Mouse (Mus musculus): ENCODE results near the gene Trmt112.

Gene Trmt112

DNA sequence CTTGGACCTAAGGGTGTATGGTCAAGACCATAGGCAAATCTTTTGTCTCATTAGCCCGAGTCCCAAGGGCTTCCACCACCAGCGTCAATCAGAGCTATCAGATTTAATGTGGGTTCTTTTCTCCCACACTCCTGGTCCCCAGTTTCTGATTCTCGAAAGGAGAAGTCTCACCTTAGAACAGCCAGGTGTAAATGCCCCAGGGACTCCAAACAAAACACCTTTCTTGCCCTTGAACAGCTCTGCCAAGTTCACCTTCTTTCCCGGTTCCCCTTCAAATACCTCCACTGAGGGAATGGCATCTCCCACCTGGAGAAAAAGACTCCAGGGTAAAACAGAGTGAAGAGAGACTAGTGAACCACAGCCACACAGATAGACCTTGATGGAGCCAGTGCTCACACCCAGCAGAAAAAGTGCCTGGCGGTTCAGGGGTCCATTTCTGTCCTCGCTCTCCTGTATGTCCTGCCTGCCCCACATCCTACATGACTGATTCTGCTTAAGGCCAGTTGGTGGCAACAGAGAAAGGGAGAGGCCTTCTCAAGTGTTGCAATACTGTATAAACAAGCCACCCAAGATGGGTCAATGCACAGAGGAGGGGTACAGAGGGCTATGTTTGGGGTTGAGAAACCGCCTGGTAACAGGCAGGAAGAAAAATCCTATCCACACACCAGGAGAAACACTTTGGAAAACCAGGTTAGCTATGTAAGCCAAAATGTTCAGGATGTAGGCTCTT, 1.5 kb upstream of the Trmt112 start:
- no peak for DNase-seq (ENCODE audit: low read depth, low spot score)

DNA sequence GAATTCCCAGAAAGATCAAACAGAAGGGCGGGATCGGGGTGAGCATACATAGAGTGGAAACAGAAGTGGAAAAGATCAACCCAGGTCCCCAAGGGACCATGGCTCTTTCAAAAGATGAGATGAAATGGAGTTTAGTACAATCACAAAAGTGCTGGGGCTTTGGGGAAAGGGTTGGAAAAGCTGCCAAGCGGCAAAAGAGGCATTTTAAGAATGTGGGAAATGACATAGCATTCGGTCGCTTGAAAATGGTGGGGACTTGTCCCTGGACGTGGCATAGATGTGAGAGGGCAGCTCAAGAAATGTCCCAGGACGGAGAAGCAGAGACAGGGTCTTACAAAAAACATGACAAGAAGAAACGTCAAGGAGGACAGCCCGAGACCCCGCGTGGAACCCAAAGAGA, 477 bp upstream of the Trmt112 start:
- DNase-seq (ENCODE audit: low read depth, low spot score), result no peak

DNA sequence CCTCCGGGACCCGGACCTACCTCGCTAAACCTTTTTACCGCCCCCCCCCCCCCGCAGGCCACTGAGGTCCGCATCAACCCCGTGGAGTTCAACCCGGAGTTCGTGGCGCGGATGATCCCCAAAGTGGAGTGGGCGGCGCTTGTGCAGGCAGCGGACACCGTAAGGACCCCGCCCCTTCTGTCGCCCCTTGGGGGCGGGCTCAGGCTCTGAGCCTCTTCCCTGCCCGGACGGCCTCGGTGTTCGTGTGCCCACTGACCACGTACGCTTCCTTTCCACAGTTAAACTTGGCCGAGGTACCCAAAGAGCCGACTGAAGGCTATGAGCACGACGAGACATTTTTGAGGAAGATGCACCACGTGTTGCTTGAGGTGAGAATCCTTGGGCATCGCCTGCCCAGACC, 808 bp downstream of the Trmt112 start:
- peak; percentile 58 for DNase-seq (ENCODE audit: low read depth, low spot score)

DNA sequence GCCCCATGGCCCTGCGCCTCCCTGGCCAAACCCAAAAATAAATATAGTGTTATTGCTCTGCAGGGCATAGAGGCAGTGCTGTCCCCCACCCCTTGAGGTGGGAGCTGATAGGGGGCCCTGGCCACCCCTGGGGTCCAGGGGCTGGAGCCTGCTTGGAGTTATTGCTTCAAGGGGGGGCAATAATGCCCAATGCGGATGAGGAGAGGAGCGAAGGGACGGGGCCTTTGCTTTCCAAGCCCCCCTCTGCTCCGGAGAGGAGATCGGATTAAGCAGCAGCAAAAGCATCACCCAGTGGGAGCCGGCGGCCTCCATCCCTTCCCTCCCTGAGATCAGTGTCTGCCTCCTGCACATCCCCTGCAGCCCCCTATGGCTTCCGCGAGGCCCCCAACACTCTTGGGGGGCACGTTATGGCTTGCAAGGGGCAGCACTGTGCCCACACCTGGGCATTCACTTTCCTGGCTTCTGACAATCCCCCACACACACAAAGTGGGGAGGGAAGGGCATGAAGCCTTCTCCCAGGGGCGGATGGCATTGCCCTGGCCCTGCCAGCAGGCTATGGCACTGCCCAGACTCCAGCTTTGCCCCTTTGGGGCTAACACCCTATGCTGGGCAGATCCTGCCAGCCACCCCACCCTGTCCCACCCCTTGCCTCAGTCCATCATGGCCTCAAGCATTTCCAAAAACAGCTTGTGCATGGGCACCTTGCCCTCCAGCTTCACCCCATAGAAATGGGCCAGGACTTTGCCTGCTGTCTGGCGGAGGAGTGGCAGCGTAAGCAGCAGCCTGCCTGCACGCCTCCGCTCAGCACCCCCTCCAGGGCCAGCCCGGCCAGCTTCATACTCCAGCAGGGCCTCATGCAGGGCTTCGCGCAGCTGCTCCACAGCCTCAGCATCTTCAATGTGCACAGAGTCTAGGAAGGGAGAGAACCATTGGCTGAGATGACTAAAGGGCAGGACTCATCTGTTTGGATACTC, 1.9 kb downstream of the Trmt112 start:
- no peak for DNase-seq (ENCODE audit: low read depth, low spot score)

DNA sequence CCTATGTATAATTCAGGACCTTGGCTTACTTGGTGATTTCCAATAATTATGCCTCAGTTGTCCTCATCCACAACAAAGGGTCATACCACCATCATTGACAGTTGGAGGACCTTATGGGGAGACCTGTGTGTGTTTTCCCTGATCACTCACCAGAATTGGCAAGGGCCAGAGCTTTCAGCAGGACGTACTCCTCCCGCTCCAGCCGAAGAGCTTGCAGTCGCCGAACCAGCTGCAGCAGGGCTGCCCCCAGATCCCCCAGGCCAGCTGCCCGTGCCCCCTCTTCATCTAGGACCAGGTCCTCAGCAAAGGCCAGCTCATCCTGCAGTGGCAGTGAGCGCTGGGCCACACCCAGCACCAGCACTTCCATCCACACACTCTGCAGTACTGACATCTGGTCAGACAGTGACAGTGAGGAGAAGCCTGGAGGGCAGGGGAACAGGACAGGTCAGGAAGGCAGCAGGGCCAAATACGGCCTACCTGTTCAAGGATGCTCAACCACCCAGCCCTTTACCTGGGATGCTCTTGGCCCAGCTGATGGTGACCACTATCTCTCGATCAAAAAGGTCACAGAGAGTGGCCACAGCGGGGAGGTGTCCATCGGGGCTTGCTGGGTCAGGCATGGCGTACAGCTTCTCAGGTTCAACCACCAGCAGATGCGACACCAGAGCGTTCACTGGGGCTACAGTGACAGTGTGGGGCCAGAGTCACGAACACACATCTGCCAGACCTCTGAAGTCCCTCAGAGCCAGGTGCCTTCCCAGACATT, 2.9 kb downstream of the Trmt112 start:
- DNase-seq (ENCODE audit: low read depth, low spot score), result no peak

DNA sequence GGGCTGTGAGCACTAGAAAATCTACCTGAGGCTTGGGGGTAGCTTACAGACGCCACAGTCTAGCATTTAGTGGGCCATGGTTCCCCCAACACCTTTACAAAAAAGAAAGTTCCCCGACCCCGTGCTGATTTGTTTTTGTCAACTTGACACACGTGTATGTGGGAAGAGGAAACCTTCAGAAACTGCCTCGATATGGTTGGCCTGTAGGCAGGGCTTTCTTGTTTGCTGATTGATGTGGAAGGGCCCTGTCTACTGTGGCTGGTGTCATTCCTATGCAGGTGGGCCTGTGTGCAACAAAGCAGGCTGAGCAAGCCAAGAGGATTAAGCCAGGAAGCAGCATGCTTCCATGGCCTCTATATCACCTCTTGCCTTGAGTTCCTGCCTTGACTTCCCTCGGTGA, 3.5 kb downstream of the Trmt112 start:
- no peak for DNase-seq (ENCODE audit: low read depth, low spot score)

DNA sequence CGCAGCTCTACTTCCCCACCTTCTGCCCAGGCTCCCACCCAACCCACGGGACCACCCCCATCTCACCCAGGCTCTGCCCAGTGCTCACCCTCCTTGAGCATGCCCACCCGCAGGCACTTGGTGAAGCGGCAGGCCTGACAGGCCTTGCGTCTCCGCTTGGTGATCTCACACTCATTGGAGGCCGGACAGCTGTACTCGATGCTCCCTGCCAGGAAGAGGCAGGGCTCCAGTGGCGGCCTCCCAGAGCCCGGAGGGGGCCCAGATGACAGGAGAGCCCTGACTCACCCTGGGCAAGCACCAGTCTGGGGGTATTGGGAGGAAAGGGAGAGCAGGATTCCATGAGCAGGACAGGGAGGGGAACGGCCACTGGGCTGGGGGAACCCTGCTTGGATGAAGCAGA, 4.5 kb downstream of the Trmt112 start:
- DNase-seq (ENCODE audit: low read depth, low spot score), result no peak

DNA sequence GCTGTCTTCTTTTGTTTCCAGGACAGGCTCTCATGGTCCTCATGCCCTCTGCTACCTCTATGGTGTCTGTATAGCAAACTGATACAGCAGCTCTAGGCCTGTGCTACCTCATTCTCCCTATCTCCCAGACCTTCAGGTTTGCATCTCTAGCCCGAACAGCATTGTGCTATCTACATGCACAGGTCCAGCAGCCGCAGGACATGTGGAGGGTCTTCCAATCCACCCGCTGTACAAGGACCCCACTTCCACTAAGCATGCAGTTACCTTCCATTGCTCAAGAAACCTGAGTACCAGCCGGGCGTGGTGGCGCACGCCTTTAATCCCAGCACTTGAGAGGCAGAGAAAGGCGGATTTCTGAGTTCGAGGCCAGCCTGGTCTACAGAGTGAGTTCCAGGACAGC, 5.0 kb downstream of the Trmt112 start:
- no peak for DNase-seq (ENCODE audit: low read depth, low spot score)

DNA sequence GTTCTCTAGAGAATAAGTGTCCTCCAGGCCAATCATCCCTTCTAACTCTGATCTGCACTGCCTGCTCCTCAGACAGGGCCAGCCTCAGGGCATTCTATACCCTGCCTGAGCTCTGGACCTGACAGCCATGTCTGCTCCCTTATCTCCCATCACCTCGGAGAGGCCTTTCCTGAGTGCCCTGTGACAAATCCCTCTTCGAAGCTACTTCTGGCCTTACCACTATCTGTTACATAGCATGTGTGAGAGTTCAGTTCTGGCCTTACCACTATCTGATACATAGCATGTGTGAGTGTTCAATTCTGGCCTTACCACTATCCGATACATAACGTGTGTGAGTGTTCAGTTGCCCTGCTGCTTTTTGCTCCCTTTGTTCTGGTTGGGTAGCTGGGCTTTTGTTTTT, 5.8 kb downstream of the Trmt112 start:
- DNase-seq (ENCODE audit: low read depth, low spot score), result no peak

DNA sequence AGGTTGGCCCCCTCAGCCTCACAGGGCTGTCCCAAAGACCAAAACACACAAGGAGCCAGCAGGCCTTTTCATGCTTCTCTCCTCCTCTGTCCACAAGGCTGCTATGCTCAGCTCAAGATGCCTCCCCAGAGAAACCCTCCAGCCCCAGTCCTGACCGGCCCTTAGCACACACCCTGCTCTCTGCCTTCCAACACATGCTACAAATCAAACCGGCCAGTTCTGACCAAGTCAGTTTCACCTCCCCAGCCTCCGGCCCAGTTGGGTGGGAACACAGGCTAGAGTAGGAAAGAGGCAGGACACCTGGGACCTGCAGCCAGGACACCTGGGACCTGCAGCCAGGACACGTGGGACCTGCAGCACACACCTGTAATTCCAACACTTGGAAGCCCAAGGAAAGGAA, 7.0 kb downstream of the Trmt112 start:
- no peak for DNase-seq (ENCODE audit: low read depth, low spot score)

DNA sequence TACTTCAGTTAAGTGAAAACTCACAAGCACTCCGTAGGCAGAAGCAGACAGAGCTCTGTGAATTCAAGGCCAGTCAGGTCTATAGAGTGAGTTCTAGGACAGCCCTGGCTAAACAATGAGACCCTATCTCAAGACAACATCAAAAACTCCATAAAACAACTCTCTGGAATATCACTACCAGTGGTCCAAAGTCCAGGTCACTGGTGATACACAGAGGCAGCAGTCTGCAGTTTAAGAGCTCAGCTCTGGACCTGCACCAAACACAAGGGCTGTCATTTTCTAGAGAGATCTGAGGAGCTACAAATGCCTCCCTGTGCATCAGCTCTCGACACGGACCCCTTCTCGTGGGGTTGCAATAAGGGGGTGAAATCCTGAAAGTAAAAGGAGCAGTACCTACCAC, 8.8 kb downstream of the Trmt112 start:
- no peak for DNase-seq (ENCODE audit: low read depth, low spot score)

DNA sequence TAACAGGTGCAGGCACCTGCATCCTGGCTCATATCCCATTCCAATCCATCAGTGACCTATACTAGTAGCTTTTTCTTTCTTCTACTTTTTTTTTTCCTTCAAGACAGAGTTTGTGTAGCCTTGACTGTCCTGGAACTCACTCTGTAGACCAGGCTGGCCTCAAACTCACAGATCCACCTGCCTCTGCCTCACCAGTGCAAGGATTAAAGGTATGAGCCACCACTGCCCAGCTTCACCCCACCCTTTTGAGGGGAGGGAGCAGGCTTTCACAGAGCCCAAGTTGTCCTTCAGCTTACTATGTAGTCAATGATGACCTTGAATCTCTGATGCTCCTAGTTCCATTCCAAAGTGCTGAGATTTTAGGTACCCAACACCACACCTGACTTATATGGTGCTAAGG, 9.9 kb downstream of the Trmt112 start:
- DNase-seq (ENCODE audit: low read depth, low spot score), result no peak

DNA sequence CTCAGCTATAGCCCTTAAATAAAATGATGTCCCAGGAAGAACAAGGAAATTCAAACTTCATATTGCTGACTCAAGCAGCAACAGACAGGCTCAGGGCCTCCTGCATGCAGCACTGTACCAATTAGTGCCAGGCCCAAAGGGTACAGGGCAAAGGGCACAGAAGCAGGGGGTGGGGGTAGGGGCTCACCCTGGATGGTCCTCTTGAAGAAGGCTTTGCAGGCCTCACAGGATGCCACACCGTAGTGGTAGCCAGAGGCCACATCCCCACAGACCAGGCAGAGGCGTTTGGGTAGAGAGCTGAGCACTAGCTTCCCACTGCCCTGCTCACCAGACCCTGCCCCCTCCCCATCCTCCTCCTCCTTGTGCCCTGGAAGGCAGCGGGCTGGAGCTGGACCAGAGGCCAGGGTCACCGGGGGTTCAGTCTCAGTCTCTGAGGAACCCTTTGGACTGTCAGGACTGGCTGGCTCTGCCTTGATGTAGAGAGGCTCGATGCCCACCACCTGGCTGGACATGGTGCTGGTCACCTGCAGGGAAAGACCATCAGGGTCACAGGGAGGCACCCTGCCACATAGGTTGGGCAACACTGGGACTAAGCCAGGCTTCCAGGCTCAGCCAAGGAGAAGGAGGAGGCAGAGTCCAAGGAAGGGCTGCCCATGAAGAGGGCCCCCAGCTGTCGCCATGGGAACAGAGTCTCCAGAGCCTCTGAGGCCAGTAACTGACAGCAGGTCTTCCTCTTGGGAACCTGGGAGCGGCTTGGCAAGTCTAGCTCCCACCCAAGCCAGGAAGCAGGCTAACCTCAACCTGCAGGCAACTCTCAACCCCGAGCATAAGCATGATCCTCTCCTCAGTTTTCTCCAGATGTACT, 10.6 kb downstream of the Trmt112 start:
- DNase-seq (ENCODE audit: low read depth, low spot score), result no peak

DNA sequence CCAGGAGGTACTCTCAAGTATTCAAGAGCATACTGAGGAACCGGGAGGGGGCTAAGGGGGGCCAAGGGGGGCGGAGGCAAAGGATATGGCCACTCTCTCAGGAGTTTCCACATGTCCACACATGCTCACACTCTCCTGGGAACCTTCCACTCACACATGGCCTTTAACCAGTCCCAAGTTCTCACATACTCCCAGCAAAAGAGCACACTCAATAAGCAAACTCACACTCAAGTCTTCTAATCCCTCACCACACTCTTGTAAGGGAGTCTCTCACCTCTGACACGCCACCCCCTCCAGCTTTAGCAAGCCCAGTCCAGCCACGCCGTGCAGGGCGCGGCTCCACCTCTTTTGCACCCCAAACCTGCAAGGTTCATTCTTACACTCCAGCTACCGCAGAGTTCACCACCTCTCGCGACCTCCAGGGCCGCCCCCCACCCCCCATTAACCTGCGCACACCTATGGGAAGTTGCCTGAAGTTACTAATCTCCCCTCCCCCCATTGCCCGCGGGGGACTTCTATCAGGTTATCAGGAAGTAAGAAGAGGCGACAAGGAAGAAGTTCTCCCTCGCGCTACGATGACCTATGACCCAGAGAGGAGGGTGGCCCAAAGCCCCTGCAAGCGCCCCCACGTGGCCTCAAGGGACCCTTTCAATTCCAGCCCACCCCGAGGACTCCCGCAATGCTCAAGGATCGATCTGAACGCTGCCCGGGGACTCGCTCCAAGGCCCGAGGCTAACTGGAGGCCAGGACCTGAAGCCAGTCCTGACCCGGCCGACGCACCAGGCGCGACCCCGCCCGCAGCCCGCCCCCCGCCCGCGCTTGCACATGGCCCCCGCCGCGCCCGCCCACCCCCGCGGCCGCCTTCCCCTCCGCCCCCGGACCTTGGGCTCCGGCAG, 11.5 kb downstream of the Trmt112 start:
- peak; percentile 85 for DNase-seq (ENCODE audit: low read depth, low spot score)

DNA sequence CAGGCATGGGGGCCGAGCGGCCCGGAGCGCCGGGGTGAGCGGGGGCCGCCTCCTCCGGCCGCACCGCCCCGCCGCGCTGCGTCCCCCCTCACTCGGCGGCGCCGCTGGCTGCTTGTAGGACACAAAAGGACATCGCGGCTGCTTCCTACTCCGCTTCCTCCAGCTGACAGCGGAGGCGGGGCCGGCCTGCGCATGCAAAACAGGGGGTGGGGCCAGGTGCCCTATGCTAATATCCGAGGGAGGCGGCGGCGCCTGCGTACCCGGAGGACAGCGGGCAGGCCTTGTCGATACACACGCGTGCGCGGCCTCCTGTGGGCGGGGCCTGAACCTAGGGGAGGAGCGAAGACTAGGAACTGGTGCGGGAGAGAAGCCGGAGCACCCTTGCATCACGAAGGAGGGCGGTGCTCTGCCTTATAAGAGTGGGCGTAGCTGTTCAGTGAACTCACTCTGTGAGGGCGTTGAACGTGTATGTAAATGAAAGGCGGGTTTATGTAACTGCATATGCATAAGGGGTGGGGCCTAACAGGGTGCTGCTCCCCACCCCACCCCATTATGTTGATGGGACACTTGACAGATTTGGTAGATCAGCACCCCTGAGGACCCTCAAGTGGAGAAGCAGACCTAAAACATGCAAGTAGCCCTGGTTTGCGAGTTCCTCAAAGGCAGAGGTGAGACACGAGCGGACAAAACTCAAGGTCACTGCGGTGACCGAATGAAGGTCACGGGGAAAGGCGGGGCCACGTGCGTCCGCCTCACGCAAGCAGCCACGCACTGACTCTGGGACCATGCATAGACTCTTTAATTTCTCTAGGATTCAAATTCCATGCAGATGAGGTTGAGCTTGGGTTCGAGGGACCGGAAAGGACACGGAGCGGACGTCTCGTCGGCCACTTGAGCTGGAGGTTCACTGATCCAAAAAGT, 12.4 kb downstream of the Trmt112 start, which contains the start of gene Esrra:
TSS of gene Esrra (minus strand) at position 167 of the 921 bp plus-strand sequence.
- peak; percentile 100 for DNase-seq (ENCODE audit: low read depth, low spot score)

DNA sequence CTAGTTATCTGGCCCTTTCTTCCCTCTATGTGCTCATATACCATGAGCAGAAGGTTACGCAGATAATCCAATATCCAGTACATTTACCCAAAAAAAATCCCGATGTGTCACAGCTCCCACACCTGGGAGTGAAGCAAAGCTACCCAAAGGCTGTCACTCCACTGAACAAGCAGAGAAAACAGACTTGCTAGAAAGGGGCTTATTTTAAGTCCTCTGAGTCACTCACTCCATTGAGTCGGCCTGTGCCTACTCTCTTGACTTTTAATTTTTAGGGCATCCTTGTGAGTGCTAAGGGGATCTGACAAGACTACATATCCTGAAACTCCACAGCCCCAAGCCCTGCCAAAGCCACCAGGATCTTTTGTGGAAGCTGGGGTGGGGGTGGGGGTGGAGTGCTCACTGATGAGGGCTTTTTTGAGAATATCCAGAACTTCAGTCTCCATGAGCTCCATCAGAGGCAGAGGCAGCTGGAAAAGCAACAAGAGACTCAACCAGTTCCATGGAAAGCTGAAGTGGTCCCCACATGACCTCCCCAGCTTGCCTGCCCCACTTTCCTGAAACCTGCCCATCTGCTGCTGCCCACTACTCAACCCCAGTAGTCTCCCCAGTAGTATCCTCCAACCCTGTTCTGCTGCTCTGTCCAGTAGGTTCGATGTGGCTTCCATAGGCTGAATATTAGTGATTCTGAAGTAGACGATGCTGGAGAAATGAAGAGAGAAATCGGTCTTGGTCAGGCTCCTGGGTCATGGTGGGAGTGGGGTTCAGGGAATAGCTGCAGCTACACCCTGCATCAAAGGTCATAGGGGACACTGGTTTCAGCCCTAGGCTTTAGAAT, 13.6 kb downstream of the Trmt112 start:
- no peak for DNase-seq (ENCODE audit: low read depth, low spot score)

DNA sequence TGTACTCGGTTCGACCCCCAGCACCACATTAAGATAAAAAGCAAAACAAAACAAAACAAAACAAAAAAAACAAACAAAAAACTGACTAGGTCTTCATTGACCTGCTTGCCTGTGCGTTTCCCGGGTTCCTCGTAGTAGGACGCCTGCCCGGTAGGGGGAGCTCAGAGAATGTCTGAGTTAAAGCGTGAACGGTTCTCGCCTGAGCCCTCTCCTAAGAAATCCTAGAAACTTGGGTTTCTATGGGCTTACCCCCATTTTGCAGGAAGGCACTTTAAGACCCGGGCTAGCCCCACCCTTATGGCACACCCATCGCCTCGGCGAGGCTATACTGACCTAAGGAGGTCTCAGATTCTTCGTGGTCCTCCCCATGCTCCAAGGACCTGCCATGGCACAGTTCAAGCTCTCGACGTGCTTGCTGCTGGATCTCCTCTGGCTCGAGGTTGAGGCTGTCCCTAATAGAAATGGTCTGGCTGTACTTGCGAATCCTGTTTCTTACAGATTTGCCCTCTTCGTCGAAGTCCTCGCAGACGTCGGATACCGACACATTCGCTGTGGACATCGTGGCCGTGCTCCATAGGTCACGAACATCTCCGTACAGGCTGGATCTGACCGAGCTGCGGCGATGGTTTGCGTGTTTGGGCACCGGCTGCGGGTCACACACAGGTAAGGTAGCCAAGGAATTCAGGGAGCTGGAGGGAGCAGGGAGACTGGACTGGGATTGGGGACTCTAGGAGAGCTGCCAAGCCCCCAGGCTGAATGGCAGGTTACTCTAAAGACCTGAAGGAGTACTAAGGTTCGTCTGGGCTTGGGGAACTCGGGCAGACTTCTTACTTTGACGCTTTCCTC, 15.2 kb downstream of the Trmt112 start:
- DNase-seq (ENCODE audit: low read depth, low spot score), result peak; percentile 84
